Mouse (Mus musculus) adrenal gland, postnatal 4 days (tissue): ENCODE data around the gene Lrrc25. TPM values are rescaled to one million over a fixed set of nuclear protein-coding genes. Genes with fewer than 3 reads are reported as not detected.
"Not testable (repeated sequence)": the region's sequence is repeated elsewhere in the genome, so short reads cannot be mapped to it uniquely, and the experiment has no call there.

ENCODE experiments used
- DNase-seq, 2 experiments: peaks; one replicate each; pipeline ENCODE4 v3.0.0; 2021 to 2022; ENCODE audit warnings: low spot score in 2 of 2, mixed read lengths in 2 of 2
- long read RNA-seq, 2 experiments: library from polyadenylated mRNA; stranded (forward); transcript quantifications; one replicate each; pipeline ENCODE4 v2.0.0; 2021
- total RNA-seq, 2 experiments: library from RNA; stranded (reverse); gene quantifications; 2 replicates each; pipeline ENCODE4 v1.2.3; 2021

Gene Lrrc25
- total RNA-seq = 1 to 10 TPM; 2.9 to 3.8 TPM
- long read RNA-seq, experiment 1, partial matches to known transcripts = 0 of 1 reads
- long read RNA-seq, experiment 1, other reads (novel, unspliced or antisense) = 0 of 1 reads
- long read RNA-seq, experiment 2, partial matches to known transcripts = 1 of 3 reads
- long read RNA-seq, experiment 2, other reads (novel, unspliced or antisense) = 0 of 3 reads

- DNase-seq = no peak
Measured at GRCm38 (mm10) chr8:70615894-70616293, at the start of gene Lrrc25. Gene Lrrc25, plus strand, starts transcription at chr8:70616155.

GRCm38 (mm10) chr8:70570360-70570759 is 45.6 kb upstream of the Lrrc25 start:
- no peak for DNase-seq

GRCm38 (mm10) chr8:70570990-70571389 is 45.0 kb upstream of the Lrrc25 start:
- no peak for DNase-seq

DNA sequence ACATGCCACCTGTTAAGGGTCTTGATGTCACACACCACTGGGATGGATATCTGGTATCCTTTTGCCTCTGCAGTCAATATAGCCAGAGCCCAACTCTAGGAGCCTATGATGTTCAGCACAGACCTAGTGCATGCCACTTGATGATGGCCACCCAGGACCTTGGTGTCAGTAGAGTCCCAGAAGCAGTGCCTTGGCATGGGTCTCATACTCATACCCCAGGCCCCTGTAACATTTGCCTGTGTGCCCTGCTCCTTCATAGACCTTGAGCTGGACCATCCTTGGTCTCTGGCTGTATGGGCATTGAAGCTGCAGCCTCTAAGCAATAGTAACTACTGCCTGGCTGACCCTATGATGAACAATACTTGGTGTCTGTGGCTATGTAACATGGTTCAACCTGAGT is 41.7 kb upstream of the Lrrc25 start:
- DNase-seq = no peak

DNA sequence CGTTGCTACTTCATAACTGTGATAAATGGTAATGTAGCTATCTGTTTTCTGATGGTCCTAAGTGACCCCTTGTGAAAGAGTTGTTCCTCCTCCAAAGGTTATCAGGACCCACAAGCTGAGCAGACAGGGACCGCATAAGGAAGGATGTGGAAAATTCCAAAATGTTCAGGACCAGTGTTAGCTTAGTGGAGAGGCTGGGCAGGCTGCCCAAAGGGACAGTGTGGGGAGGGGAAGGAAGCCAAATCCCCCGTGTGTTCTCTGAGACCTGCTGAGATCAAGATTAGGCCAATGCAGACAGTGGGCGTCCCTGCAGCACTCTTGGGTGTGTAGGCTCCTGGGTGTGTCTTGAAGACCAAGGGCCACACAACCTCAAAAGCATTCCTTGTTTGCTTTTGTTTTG is 41.0 kb upstream of the Lrrc25 start:
- no peak for DNase-seq

DNA sequence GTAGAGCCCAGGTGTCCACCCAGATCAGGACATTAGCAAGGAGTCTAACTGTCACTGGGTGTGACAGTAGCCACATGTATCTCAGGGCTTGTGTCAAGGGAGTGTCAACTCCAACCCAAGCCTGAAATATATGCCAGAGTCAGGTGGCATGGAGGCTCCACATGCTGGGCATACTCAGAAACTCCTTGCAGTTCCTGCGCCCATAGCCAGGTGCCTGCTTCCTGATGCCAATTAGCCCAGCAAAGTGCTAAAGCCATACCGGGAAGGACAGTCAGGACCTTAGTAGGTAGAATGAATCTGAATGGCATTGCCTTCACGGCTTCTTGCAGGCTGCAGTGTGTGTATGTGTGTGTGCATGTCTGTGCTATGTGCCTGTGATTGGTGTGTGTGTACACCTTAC is 38.7 kb upstream of the Lrrc25 start:
- DNase-seq = no peak

- DNase-seq = no peak
Measured at GRCm38 (mm10) chr8:70583476-70584387, 32.2 kb upstream of the Lrrc25 start.

- no peak for DNase-seq
Measured at GRCm38 (mm10) chr8:70584606-70585257, 31.2 kb upstream of the Lrrc25 start.

- peak in 1 of 2 experiments; percentile 51 for DNase-seq
Measured at GRCm38 (mm10) chr8:70585258-70585652, 30.7 kb upstream of the Lrrc25 start.

GRCm38 (mm10) chr8:70587955-70588354 is 28.0 kb upstream of the Lrrc25 start:
- DNase-seq = not testable (repeated sequence)

DNA sequence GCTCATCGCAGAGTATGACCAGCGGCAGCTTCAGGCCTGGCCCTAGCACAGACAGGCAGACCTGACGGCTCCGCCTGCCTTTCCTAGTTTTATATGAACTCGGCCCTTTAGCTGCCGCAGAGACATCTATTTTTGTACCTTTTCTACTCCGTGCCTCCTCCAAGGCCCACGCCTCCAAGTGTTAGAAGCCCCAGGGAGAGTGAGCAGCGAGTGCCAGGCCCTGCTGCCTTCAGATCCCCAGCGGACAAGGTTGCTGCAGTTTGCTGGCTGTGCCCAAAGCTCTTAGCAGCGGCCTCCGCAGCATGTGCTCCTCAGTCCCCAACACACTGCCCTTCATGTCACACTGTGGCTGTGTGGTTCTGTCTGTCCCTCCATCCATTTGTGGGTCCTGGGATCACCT is 24.4 kb upstream of the Lrrc25 start:
- no peak for DNase-seq

- no peak for DNase-seq
Measured at GRCm38 (mm10) chr8:70593173-70593572, 22.8 kb upstream of the Lrrc25 start.

- DNase-seq = peak; percentile 65 to 81
Measured at GRCm38 (mm10) chr8:70593961-70594609, 21.9 kb upstream of the Lrrc25 start, which contains the start of gene Isyna1. Gene Isyna1, plus strand, starts transcription at chr8:70594373.

- no peak for DNase-seq
Measured at GRCm38 (mm10) chr8:70594621-70595564, 21.1 kb upstream of the Lrrc25 start.

GRCm38 (mm10) chr8:70595811-70596210 is 20.1 kb upstream of the Lrrc25 start:
- no peak for DNase-seq

DNA sequence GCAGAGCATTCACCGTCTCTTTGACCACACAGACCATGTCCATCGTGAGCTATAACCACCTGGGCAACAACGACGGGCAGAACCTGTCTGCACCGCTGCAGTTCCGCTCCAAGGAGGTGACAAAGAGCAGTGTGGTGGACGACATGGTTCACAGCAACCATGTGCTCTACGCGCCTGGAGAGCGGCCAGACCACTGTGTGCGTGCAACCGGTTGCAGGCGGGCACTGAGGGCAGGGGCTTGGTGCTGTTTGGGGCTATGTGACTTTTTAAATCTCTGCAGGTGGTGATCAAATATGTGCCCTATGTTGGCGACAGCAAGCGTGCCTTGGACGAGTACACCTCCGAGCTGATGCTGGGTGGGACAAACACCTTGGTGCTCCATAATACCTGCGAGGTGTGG is 19.7 kb upstream of the Lrrc25 start:
- DNase-seq = no peak

DNA sequence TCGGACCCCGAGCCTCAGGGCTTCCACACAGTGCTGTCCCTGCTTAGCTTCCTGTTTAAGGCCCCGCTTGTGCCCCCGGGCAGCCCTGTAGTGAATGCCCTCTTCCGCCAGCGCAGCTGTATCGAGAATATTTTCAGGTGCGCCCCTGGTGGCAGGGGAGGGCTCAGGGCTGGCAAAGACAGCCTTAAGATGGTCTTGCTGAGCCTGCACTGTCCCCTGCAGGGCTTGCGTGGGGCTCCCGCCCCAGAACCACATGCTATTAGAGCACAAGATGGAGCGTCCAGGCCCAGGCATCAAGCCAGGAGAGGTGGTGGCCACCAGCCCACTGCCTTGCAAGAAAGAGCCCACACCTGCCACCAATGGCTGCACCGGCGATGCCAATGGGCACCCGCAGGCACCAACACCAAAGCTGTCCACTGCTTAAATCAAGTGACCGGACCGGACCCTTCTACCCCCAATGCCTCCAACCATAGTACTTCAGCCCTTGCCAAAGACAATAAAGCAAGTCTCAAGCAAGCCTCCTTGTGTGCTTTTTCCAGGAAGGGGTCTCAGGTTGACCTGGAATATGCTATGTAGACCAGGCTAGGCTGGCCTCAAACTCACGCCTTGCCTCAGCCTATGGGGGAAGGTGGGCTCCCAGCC is 19.1 kb upstream of the Lrrc25 start:
- no peak for DNase-seq

- DNase-seq = no peak
Measured at GRCm38 (mm10) chr8:70597417-70598272, 18.3 kb upstream of the Lrrc25 start.

DNA sequence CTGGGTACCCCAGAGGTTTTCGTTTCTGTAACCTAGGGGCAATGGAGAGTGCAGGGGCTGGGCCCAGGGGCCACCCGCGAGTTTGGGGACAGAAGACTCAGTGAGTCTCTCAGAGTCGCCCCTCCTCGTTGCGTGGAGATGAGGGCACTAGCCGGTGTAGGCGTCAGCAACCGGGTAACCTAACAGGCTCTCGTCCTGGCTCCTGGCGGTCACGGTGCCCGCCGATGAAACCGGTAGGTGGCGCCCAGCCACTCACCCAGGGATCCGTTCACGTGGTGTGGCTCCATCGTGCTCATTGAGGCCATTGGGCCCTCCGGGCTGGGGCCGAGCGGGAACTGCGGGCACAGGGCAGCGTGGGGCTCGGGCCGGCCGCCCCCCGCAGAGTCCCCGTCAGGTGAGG is 17.7 kb upstream of the Lrrc25 start:
- peak; percentile 68 to 69 for DNase-seq
